Mouse (Mus musculus) liver, embryonic 14.5 days (tissue): ENCODE measurements around the gene Fgfr2. TPM values are rescaled to one million over a fixed set of nuclear protein-coding genes. Genes with fewer than 3 reads are reported as not detected.
"Not testable (repeated sequence)": the region's sequence is repeated elsewhere in the genome, so short reads cannot be mapped to it uniquely, and the experiment has no call there.

Experiments
- ATAC-seq: fragments of 200-750 bp; cut with Nextera tagmentation; 2 replicates; pipeline ENCODE4 v1.8.0; 2017; ENCODE audit warnings: moderate number of reproducible peaks, mild to moderate bottlenecking, moderate library complexity; ENCODE audit not compliant: insufficient read depth
- DNase-seq, 3 experiments: peaks; one replicate each; pipeline ENCODE4 v3.0.0-alpha.2; 2012 to 2013; ENCODE audit warnings: low read depth in 3 of 3, low spot score in 3 of 3
- H3K27ac ChIP-seq: fragments of 300-500 bp; sonication (generic); 2 replicates; pipeline ENCODE4 v1.5.1; 2014; ENCODE audit warnings: moderate library complexity, mild to moderate bottlenecking, control low read depth, inconsistent platforms
- H3K27me3 ChIP-seq: fragments of 300-500 bp; sonication (generic); 2 replicates; pipeline ENCODE4 v1.6.1; 2014; ENCODE audit warnings: mild to moderate bottlenecking, low read length, moderate library complexity; ENCODE audit not compliant: control insufficient read depth, insufficient read depth
- H3K36me3 ChIP-seq: fragments of 300-500 bp; sonication (generic); replicated peaks from 2 replicates; pipeline ENCODE4 v1.6.1; 2014; ENCODE audit warnings: low read depth; ENCODE audit not compliant: control insufficient read depth, insufficient read depth
- H3K4me1 ChIP-seq, 2 experiments: fragments of 200-500 bp in 1 of 2; fragments of 300-500 bp in 1 of 2; sonication (generic) in 1 of 2; replicated peaks; 2 replicates each; pipeline ENCODE4 v1.6.1; 2012 to 2014; ENCODE audit warnings: antibody characterized with exemption in 1 of 2, inconsistent platforms in 1 of 2, low read length in 1 of 2; ENCODE audit not compliant: control insufficient read depth in 2 of 2, insufficient read depth in 2 of 2
- H3K4me2 ChIP-seq: fragments of 300-500 bp; sonication (generic); 2 replicates; pipeline ENCODE4 v1.6.1; 2014; ENCODE audit warnings: low read depth, mild to moderate bottlenecking, control low read depth, moderate library complexity
- H3K4me3 ChIP-seq, 2 experiments: fragments of 200-500 bp in 1 of 2; fragments of 300-500 bp in 1 of 2; sonication (generic) in 1 of 2; 2 replicates each; pipeline ENCODE4 v1.5.1; 2012 to 2014; ENCODE audit warnings: low read depth in 2 of 2, low read length in 2 of 2, mild to moderate bottlenecking in 2 of 2, control low read depth in 1 of 2, inconsistent platforms in 1 of 2, moderate library complexity in 1 of 2; ENCODE audit not compliant: insufficient read depth in 1 of 2
- H3K9ac ChIP-seq: fragments of 300-500 bp; sonication (generic); replicated peaks from 2 replicates; pipeline ENCODE4 v1.6.1; 2014; ENCODE audit warnings: mild to moderate bottlenecking, control low read depth, moderate library complexity
- H3K9me3 ChIP-seq: fragments of 300-500 bp; sonication (generic); 2 replicates; pipeline ENCODE4 v1.6.1; 2016; ENCODE audit warnings: low read length, mixed read lengths; ENCODE audit not compliant: control insufficient read depth
- CTCF ChIP-seq: IDR thresholded peaks from 2 replicates; pipeline ENCODE4 v1.5.1; 2016; ENCODE audit warnings: antibody characterized with exemption, low read depth, control low read depth
- EP300 ChIP-seq: IDR thresholded peaks from 2 replicates; pipeline ENCODE4 v1.6.1; 2016; ENCODE audit warnings: antibody characterized with exemption, low read depth
- WGBS: fragments of 180-500 bp; shearing (Covaris S2); extraction: QIAGEN DNeasy Blood & Tissue Kit; methylation state at CpG from one replicate; pipeline ENCODE4 v1.1.7; 2014; ENCODE audit not compliant: insufficient replicate concordance; 5-methylcytosine and 5-hydroxymethylcytosine counted together
- polyA plus RNA-seq, 2 experiments: library from polyadenylated mRNA; depleted of rRNA in 1 of 2; stranded (reverse) in 1 of 2; unstranded in 1 of 2; fragments of >200 nt; fragmentation: Nextera tagmentation in 1 of 2; extraction: Ambion mirVana in 1 of 2; gene quantifications; 2 replicates each; pipeline versions ENCODE4 v1.2.1 to v1.2.3; 2012 to 2014

Gene Fgfr2
- polyA plus RNA-seq, 2 experiments: 7.9 to 8.8 TPM

DNA sequence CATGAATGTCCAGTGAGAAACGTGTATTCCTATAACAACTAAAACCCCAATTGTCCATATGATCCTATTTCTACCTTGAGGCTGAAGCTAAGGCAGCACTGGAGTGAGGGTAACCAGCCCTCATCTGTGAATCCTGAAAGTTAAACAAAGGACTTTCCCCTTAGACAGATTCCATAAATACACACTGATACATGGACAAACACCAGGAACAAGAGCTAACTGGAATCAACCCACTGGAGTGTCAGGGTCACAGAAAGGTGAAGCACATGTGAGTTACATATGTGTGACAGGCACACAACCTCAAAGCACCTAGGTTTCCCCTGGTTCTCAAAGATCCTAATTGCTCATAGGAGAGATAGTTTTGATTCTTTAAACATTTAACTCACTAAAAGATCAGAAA lies 2703.2 kb downstream of the Fgfr2 start:
- no peaks in the 10 kb centered on the region for H3K36me3 ChIP-seq
- no peak for DNase-seq
- H3K4me3 ChIP-seq: no peak overlapping the region
- no peaks in the 10 kb centered on the region for H3K27me3 ChIP-seq
- TF ChIP-seq EP300 (no peak), CTCF (no peak)
- H3K27ac ChIP-seq: no peak overlapping the region
- WGBS: 62% methylated on average over 1 of the region's 1 CpGs
- no peak overlapping the region for H3K4me2 ChIP-seq
- no peaks in the 10 kb centered on the region for H3K9me3 ChIP-seq
- H3K4me1 ChIP-seq: peaks cover 0 to 6% of the 10 kb centered on the region in 2 experiments; a peak in 1 of 4 replicates
- H3K9ac ChIP-seq: no peak overlapping the region
- no peak for ATAC-seq

DNA sequence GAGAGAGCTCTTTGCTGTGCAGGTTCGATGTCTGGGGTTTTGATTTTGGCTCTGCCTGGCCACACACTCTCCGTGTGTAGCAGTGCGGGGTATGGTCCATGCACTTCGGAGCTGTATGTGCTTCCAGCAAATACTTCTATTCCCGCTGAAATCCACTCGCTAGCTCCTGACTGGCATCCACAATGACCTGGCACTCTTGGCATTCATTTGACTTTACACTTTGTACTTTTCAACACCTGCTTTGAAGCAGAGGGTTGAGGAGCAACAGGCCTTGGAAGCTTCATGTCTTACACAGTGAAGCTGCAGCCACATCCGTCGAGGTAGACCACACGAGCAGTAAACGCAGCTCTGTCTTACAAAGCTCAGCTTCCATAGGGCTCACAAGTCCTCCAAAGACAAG lies 2715.5 kb downstream of the Fgfr2 start:
- no peak for ATAC-seq
- TF ChIP-seq CTCF: no peak
- TF ChIP-seq EP300: no peak
- 82% methylated on average over 10 of the region's 10 CpGs for WGBS

DNA sequence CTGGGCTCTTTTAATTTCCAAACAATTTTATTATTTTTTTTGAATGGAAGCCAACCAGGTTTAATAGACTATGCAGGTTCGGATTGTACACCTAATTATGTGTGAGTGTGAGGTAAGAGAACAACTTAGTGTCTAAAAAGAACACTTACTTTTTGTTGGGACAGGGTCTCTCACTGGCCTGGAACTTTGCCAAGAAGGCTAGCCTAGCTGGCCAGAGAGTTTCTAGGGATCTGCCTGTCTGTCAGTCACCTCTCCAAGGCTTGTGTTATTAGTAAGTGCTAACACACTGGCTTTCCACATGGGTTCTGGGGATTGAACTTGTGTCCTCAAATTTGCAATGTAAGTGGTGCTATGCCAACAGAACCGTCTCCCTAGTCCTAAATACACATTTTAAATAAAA lies 2719.8 kb downstream of the Fgfr2 start:
- no peak overlapping the region for H3K9ac ChIP-seq
- H3K27ac ChIP-seq: no peak overlapping the region
- no peaks in the 10 kb centered on the region for H3K36me3 ChIP-seq
- no peaks in the 10 kb centered on the region for H3K4me1 ChIP-seq
- H3K4me2 ChIP-seq: no peak overlapping the region
- H3K27me3 ChIP-seq: no peaks in the 10 kb centered on the region
- no peak overlapping the region for H3K4me3 ChIP-seq
- ATAC-seq (no peak), DNase-seq (no peak)
- 69% methylated on average over 2 of the region's 2 CpGs for WGBS
- no peaks in the 10 kb centered on the region for H3K9me3 ChIP-seq
- no peak for TF ChIP-seq EP300
- TF ChIP-seq CTCF: no peak

More for the DNA sequence above, 2715.5 kb downstream of the Fgfr2 start:
- DNase-seq: no peak
- Histone ChIP-seq H3K27me3 (no peaks in the 10 kb centered on the region), H3K9ac (no peak overlapping the region), H3K9me3 (no peaks in the 10 kb centered on the region), H3K4me1 (no peaks in the 10 kb centered on the region), H3K4me3 (no peak overlapping the region), H3K27ac (no peak overlapping the region), H3K36me3 (no peaks in the 10 kb centered on the region), H3K4me2 (no peak overlapping the region)

DNA sequence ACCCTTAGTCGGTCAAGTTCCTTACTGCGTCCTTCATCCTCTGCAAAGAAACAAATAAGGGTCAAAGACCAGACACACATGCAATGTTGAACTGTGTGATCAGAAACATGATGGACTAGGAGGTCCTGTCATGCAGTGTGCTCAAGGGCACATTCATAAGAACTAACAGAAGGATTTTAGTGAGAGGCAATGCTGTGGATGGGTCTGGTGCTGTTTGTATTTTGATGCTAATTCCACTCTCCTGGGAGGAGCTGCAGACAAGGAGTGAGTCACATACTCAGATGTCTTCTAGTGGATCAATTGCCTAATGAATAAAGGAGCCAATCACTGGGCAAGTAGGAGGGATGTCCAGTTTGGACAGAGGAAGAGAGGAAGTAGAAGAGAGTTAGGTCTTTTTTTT lies 2728.5 kb downstream of the Fgfr2 start:
- Histone ChIP-seq H3K36me3 (no peaks in the 10 kb centered on the region), H3K4me3 (no peak overlapping the region), H3K27ac (no peak overlapping the region), H3K9me3 (no peaks in the 10 kb centered on the region), H3K4me1 (no peaks in the 10 kb centered on the region), H3K9ac (no peak overlapping the region), H3K27me3 (no peaks in the 10 kb centered on the region), H3K4me2 (no peak overlapping the region)
- DNase-seq: no peak
- 78% methylated on average over 2 of the region's 2 CpGs for WGBS
- ATAC-seq: no peak
- no peak for TF ChIP-seq CTCF
- TF ChIP-seq EP300: no peak

DNA sequence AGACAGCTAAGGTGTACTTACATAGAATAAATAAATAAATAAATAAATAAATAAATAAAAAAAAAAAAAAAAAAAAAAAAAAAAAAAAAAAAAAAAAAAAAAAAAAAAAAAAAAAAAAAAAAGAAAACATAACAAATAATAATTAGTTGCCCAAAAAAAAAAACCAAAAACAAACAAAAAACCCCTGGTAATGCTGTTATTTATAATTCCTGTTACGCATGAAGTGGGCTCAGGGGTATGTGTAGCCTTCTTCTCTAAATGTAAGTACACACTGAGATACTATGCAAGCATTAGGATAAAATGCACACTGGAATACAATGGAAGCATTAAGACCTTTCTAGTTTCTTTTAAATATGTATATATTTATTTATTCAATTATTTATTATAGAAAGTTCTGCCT lies 2733.1 kb downstream of the Fgfr2 start:
- not testable (repeated sequence) for H3K9ac ChIP-seq, H3K27ac ChIP-seq, DNase-seq, H3K4me2 ChIP-seq, H3K4me1 ChIP-seq, H3K9me3 ChIP-seq, H3K27me3 ChIP-seq, H3K4me3 ChIP-seq, ATAC-seq, H3K36me3 ChIP-seq
- 79% methylated on average over 1 of the region's 1 CpGs for WGBS
